Mouse (Mus musculus): Measurements from ENCODE around the gene Gm42878. TPM values are rescaled to one million over a fixed set of nuclear protein-coding genes. Genes with fewer than 3 reads are reported as not detected.
A peak's percentile ranks its signal among the peaks of the same experiment; 100 is the strongest.

Gm42878 gene
- total and polyA plus RNA-seq, 3 experiments, result 1.0 TPM; not detected in 2

DNA sequence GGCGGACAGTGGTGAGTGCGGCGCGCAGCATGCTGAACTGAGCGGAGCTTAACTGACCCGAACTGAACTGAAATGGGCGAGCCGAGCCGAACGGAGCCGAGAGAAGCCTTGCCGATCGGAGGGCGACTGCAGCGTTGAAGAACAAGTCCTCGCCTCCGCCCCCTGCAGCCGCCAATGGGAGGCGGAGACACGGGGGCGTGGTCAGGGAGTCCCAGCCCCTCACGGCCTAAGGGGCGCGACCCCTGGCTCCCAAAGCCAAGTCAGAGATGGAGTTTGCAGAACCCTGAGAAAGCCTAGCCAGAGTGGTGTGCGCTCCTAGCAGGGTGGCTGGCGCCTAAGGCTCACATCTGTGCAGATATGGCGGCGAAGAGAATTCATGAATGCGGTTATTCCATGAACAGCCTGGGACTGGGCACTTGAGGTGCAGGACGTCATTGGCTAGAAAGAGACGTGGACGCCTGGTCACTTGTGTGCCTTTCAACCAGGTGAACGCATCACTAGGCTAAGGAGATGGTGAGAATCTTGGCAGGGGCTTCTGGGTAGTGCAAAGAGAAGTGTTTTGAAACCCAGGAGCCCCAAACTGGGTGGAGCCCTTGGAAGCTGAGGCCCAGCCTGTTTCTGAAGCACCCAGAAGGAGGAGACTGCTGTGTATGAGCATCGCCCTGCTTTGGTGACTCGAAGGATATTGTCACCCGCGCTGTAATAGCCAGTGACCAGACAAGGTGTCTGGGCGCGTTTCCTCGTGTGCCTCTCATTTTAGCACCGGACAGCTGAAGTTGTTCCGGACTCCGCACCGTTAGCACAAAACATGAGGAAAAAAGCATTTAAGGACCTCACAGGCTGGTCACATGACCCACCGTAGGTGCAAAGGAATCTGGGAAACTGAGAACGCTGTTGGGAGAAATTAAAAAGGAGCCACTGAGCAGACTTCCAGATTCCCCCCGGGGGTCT lies 48.4 kb upstream of the Gm42878 start, which contains the start of gene Aldh2 (continued):
- no peak for TF ChIP-seq MAZ (IDR thresholded peaks at IDR 0.05; ENCODE audit: low read depth, low read length)

DNA sequence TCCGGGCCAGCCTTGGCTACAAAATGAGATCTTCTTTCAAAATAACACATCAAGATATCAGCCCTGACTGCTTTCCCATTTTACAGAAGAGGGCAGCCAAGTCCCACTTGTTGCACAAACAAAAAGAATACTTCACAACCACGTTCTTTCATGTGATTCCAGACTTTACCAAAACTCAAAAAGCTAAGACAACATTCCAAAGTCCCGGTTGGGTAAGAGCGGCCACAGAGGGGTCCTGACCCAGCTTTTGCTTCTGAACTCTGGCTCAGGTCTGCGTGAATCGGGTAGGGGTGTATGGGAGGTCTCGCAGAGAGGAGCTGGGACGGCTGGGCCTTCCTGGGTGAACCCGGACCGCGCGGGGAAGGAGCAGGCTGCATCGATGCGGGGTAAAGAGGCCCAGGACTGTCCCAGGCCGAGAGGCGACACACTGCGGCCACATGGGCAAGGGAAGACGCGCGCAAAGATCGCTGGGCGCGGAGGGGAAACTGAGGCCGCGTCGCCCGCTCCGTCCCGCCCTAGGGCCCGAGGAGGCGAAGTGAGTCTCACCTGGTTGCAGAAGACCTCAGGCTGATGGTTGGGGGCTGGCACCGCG lies 47.6 kb upstream of the Gm42878 start:
- Histone ChIP-seq H3K36me3 (replicated peaks in 1 of 2; ENCODE audit: control insufficient read depth in 1 of 2, insufficient read depth in 1 of 2, low read length in 1 of 2) (peaks cover 0 to 18% of the 10 kb centered on the region in 2 experiments), H3K79me2 (replicated peaks; ENCODE audit: control insufficient read depth, extremely low read depth, insufficient read depth, poor library complexity, severe bottlenecking) (no peaks in the 10 kb centered on the region), H3K27ac (ENCODE audit: insufficient read depth, low read depth) (no peak overlapping the region), H3K9ac (ENCODE audit: insufficient read depth, low read depth) (peak overlapping the region; percentile 41), H3K9me3 (replicated peaks; ENCODE audit: low read length) (no peaks in the 10 kb centered on the region), H3K4me2 (ENCODE audit: insufficient read depth, low read depth, poor library complexity, severe bottlenecking) (peak overlapping the region; percentile 67), H3K4me1 (ENCODE audit: control insufficient read depth in 1 of 2, insufficient read depth in 2 of 2) (peaks cover 5 to 33% of the 10 kb centered on the region in 2 experiments; a peak in 3 of 4 replicates), H3K27me3 (replicated peaks) (no peaks in the 10 kb centered on the region), H3K4me3 (replicated peaks in 1 of 3; ENCODE audit: low read depth in 2 of 3, low read length in 2 of 3, poor library complexity in 1 of 3) (peak overlapping the region; percentile 53 to 87 (median 69))
- TF ChIP-seq HCFC1 (IDR thresholded peaks at IDR 0.05; ENCODE audit: low read depth, low read length) (no peak), MEF2A (IDR thresholded peaks at IDR 0.05; ENCODE audit: borderline replicate concordance, low read depth, low read length) (no peak), EP300 (IDR thresholded peaks at IDR 0.05; ENCODE audit: low read length) (no peak), CTCF (conservative IDR thresholded peaks at IDR 0.05 in 1 of 2, IDR thresholded peaks at IDR 0.05 in 1 of 2; ENCODE audit: low read depth in 2 of 2, low read length in 2 of 2) (no peak), UBTF (IDR thresholded peaks at IDR 0.05; ENCODE audit: low read depth, low read length) (no peak), ZKSCAN1 (IDR thresholded peaks at IDR 0.05; ENCODE audit: borderline replicate concordance, low read depth, low read length) (no peak), NRF1 (IDR thresholded peaks at IDR 0.05; ENCODE audit: low read depth, low read length) (no peak), ETS1 (conservative IDR thresholded peaks at IDR 0.05; ENCODE audit: low read depth, low read length) (no peak), SIN3A (IDR thresholded peaks at IDR 0.05; ENCODE audit: low read length) (no peak), MAX (IDR thresholded peaks at IDR 0.05; ENCODE audit: low read length) (no peak), BHLHE40 (IDR thresholded peaks at IDR 0.05; ENCODE audit: low read depth, low read length) (no peak), ZMIZ1 (IDR thresholded peaks at IDR 0.05; ENCODE audit: low read depth, low read length) (no peak), MYC (IDR thresholded peaks at IDR 0.05; ENCODE audit: low read depth, low read length) (no peak), POLR2AphosphoS2 (IDR thresholded peaks at IDR 0.05; ENCODE audit: low read depth, low read length) (no peak), PAX5 (IDR thresholded peaks at IDR 0.05; ENCODE audit: low read length) (no peak), SMC3 (IDR thresholded peaks at IDR 0.05; ENCODE audit: low read depth, low read length) (no peak), CHD2 (IDR thresholded peaks at IDR 0.05; ENCODE audit: low read length) (no peak)
- dilution Hi-C loops (cut with MboI; ENCODE audit: extremely low pct_ligation_motif_present, extremely low pct_unique_long_range_greater_than_20kb, low sequenced_read_pairs) (no loop called here), in situ Hi-C loops (cut with MboI; ENCODE audit: low pct_ligation_motif_present, low pct_unique_long_range_greater_than_20kb, low sequenced_read_pairs) (no loop called here)
- DNase-seq (ENCODE audit: extremely low read depth), result no peak
